Mouse (Mus musculus): ENCODE measurements at regions not wholly inside any gene's neighbourhood (a gene's known extent, or its start where the extent isn't known, plus 50 kb on each side); places are given as distances from the start of the nearest gene placed in this dataset.
A peak's percentile ranks its signal among the peaks of the same experiment; 100 is the strongest.

DNA sequence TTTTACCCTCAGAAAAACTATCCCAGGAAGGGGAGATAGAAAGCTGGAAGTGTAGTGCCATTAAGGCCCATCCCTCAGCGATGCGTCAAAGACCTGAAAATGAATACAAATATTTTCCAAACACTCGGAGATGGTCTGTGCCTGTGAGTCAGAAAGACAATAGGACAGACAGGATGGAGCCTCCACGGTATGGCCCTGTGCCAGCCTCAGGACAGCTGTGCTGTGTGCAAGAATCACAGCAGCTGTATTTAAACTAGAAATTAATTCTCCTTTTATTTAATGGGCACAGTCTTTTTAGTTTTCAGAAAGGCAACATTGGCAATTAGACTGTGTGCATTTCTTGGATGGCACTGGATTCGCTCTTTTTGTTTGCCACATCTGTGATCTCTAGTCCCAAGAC lies 340.9 kb upstream of the Shh start:
- no peaks in the 10 kb centered on the region for H3K4me1 ChIP-seq (ENCODE audit: control insufficient read depth, insufficient read depth, low read length)
- 66% methylated on average over 5 of the region's 5 CpGs for WGBS
- H3K27ac ChIP-seq (replicated peaks; ENCODE audit: low read depth, low read length) = no peak overlapping the region
- H3K27me3 ChIP-seq (replicated peaks; ENCODE audit: control insufficient read depth, insufficient read depth, low read length) = no peaks in the 10 kb centered on the region
- H3K4me3 ChIP-seq (ENCODE audit: low read depth, low read length) = no peak overlapping the region
- ATAC-seq (ENCODE audit: low read depth) (0 out of 2 replicates have a peak, but pooled peaks have one; percentile 44), DNase-seq (ENCODE audit: low spot score) (peak; percentile 59)
- no peak overlapping the region for H3K9ac ChIP-seq (ENCODE audit: low read depth, low read length)
- no peaks in the 10 kb centered on the region for H3K36me3 ChIP-seq (ENCODE audit: control insufficient read depth, insufficient read depth, low read length)
- H3K4me2 ChIP-seq (ENCODE audit: low read depth, low read length) = no peak overlapping the region
- no peaks in the 10 kb centered on the region for H3K9me3 ChIP-seq (ENCODE audit: control insufficient read depth, low read length)

DNA sequence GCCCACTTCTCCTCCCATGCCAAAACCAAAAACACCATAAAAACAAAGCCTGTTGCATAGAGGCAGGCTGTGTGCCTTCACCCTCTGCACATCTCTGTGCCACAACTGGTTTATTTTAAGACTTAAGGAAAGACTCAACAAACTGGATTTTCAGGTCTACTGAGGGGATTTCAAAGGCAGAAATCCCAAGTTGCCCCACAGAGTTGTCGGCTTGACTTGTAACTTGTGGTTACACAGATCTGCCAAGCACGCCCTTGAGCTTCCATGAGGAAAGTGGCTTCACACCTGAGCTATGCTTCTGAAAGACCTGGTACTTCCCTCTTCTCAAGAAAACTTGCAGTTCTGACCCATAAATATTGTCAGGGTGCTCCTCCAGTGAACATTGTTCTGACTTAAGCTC lies 332.4 kb upstream of the Shh start:
- Histone ChIP-seq H3K4me3 (ENCODE audit: low read depth, low read length) (no peak overlapping the region), H3K4me2 (ENCODE audit: low read depth, low read length) (no peak overlapping the region), H3K27ac (replicated peaks; ENCODE audit: low read depth, low read length) (0 out of 2 replicates have a peak overlapping the region, but pooled peaks have one; percentile 1), H3K36me3 (ENCODE audit: control insufficient read depth, insufficient read depth, low read length) (no peaks in the 10 kb centered on the region), H3K4me1 (ENCODE audit: control insufficient read depth, insufficient read depth, low read length) (no peaks in the 10 kb centered on the region), H3K27me3 (replicated peaks; ENCODE audit: control insufficient read depth, insufficient read depth, low read length) (no peaks in the 10 kb centered on the region), H3K9ac (ENCODE audit: low read depth, low read length) (no peak overlapping the region), H3K9me3 (ENCODE audit: control insufficient read depth, low read length) (no peaks in the 10 kb centered on the region)
- peak; percentile 86 for DNase-seq (ENCODE audit: low spot score)
- 63% methylated on average over 2 of the region's 2 CpGs for WGBS
- peak; percentile 53 for ATAC-seq (ENCODE audit: low read depth)

DNA sequence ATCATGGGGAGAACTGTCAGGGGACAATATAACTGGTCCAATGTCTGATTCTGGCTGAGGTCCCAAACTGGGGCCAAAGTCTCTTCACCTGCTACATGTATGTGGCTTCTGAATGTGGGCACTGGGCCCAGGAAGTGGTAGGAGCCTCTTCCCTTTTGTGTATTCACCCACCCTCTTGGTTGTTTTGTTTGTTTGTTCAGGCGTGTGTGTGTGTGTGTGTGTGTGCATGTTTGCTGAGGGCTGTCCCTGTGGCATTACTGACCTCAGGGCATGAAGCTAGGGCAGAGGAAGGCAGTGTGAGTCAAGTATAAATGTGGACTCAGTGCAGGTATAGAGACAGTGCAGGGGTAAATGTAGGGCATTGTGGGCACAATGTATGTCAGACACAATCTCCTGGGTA lies 331.3 kb upstream of the Shh start:
- Histone ChIP-seq H3K27me3 (replicated peaks; ENCODE audit: control insufficient read depth, insufficient read depth, low read length) (no peaks in the 10 kb centered on the region), H3K4me2 (ENCODE audit: low read depth, low read length) (no peak overlapping the region), H3K27ac (replicated peaks; ENCODE audit: low read depth, low read length) (no peak overlapping the region), H3K36me3 (ENCODE audit: control insufficient read depth, insufficient read depth, low read length) (no peaks in the 10 kb centered on the region), H3K4me3 (ENCODE audit: low read depth, low read length) (no peak overlapping the region), H3K9me3 (ENCODE audit: control insufficient read depth, low read length) (no peaks in the 10 kb centered on the region), H3K4me1 (ENCODE audit: control insufficient read depth, insufficient read depth, low read length) (no peaks in the 10 kb centered on the region), H3K9ac (ENCODE audit: low read depth, low read length) (no peak overlapping the region)
- DNase-seq (ENCODE audit: low spot score) (no peak), ATAC-seq (ENCODE audit: low read depth) (no peak)
- WGBS = 64% methylated on average over 1 of the region's 1 CpGs

DNA sequence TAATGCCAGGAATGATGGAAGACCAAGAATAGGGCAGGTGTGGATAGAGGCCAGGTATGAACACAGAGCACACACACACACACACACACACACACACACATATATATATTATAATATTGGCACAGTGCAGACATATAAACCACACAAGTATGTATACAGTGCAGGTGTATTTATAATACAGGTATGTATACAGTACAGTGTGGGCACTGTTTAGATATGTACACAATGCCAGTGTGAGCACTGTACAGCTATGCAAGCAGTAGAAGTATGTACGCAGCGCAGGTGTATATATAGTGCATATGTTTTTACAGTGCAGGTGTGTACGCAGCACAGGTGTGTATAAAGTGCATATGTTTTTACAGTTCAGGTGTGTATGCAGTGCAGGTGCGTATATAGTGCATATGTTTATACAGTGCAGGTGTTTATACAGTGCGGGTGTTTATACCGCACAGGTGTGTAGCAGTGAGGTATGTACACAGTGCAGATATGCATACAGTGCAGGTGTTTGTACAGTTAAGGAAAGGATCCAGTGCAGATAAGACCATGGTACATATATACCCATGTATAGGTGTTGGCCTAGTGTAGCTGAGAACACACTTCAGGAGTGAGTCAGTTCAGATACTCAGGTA lies 328.2 kb upstream of the Shh start:
- Histone ChIP-seq H3K4me2 (ENCODE audit: low read depth, low read length) (no peak overlapping the region), H3K9me3 (ENCODE audit: control insufficient read depth, low read length) (no peaks in the 10 kb centered on the region), H3K4me3 (ENCODE audit: low read depth, low read length) (no peak overlapping the region), H3K27ac (replicated peaks; ENCODE audit: low read depth, low read length) (no peak overlapping the region), H3K27me3 (replicated peaks; ENCODE audit: control insufficient read depth, insufficient read depth, low read length) (no peaks in the 10 kb centered on the region), H3K9ac (ENCODE audit: low read depth, low read length) (no peak overlapping the region), H3K4me1 (ENCODE audit: control insufficient read depth, insufficient read depth, low read length) (no peaks in the 10 kb centered on the region), H3K36me3 (ENCODE audit: control insufficient read depth, insufficient read depth, low read length) (no peaks in the 10 kb centered on the region)
- DNase-seq (ENCODE audit: low spot score) (no peak), ATAC-seq (ENCODE audit: low read depth) (no peak)
- 95% methylated on average over 6 of the region's 6 CpGs for WGBS

DNA sequence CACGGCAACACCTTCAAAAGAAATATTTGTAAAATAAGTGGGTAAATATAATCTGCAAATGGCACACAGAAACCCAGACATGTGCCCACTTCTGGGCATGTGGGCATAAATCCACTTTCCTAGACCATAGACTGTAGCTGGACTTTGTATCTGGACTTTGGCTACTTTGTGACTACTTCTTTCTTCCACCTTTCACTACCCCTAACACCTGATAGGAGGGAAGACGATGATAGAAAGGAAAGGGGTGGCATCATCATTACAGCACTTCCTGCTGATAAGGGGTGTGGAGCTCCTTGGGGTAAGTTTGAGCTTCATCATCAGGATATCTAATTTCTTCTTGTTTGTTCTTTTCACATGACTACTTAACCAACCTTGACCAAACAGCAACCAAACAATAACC lies 326.7 kb upstream of the Shh start:
- no peak for DNase-seq (ENCODE audit: low spot score)
- 76% methylated on average over 2 of the region's 2 CpGs for WGBS
- no peaks in the 10 kb centered on the region for H3K9me3 ChIP-seq (ENCODE audit: control insufficient read depth, low read length)
- no peak overlapping the region for H3K4me2 ChIP-seq (ENCODE audit: low read depth, low read length)
- H3K9ac ChIP-seq (ENCODE audit: low read depth, low read length) = no peak overlapping the region
- H3K27me3 ChIP-seq (replicated peaks; ENCODE audit: control insufficient read depth, insufficient read depth, low read length) = no peaks in the 10 kb centered on the region
- H3K4me3 ChIP-seq (ENCODE audit: low read depth, low read length) = no peak overlapping the region
- H3K27ac ChIP-seq (replicated peaks; ENCODE audit: low read depth, low read length) = no peak overlapping the region
- H3K4me1 ChIP-seq (ENCODE audit: control insufficient read depth, insufficient read depth, low read length) = no peaks in the 10 kb centered on the region
- H3K36me3 ChIP-seq (ENCODE audit: control insufficient read depth, insufficient read depth, low read length) = no peaks in the 10 kb centered on the region
- no peak for ATAC-seq (ENCODE audit: low read depth)

DNA sequence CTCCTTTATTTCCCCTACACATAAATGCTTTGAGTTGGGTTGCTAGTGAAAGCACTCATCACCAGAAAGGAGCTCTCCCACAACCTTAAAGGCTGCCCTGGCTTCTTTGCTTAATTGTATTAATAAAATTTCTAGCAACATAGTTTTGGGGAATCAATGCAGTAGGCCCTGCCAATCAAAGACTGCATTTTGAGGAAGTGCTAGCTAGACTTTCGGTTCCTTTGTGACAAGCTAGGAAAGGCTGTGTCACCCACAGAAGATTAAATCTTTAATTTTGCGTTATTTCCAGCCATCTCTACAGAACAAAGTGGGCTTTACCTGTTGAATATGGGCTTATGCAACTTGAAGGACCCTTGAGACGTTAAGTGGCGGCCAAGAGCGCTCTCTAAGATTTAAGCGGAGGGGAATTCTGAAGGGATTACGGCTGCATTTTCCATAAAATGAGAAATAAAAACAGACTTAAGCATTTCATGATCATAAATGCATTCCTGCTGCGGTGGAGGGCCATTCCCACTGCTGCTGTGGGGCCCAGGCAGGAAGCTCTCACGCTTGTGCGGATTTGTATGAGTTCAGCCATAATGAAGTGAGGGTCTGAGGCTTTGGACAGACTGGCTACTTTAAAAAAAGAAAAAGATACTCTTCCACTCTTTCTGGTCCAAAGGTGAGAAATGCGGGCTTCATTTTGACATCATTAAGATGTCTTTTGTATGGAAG lies 318.4 kb upstream of the Shh start:
- Histone ChIP-seq H3K27ac (replicated peaks; ENCODE audit: low read depth, low read length) (no peak overlapping the region), H3K4me1 (ENCODE audit: control insufficient read depth, insufficient read depth, low read length) (no peaks in the 10 kb centered on the region), H3K27me3 (replicated peaks; ENCODE audit: control insufficient read depth, insufficient read depth, low read length) (no peaks in the 10 kb centered on the region), H3K4me3 (ENCODE audit: low read depth, low read length) (no peak overlapping the region), H3K4me2 (ENCODE audit: low read depth, low read length) (no peak overlapping the region), H3K9ac (ENCODE audit: low read depth, low read length) (no peak overlapping the region), H3K36me3 (ENCODE audit: control insufficient read depth, insufficient read depth, low read length) (no peaks in the 10 kb centered on the region), H3K9me3 (ENCODE audit: control insufficient read depth, low read length) (no peaks in the 10 kb centered on the region)
- 75% methylated on average over 11 of the region's 11 CpGs for WGBS
- ATAC-seq (ENCODE audit: low read depth) = no peak
- peak; percentile 25 for DNase-seq (ENCODE audit: low spot score)

DNA sequence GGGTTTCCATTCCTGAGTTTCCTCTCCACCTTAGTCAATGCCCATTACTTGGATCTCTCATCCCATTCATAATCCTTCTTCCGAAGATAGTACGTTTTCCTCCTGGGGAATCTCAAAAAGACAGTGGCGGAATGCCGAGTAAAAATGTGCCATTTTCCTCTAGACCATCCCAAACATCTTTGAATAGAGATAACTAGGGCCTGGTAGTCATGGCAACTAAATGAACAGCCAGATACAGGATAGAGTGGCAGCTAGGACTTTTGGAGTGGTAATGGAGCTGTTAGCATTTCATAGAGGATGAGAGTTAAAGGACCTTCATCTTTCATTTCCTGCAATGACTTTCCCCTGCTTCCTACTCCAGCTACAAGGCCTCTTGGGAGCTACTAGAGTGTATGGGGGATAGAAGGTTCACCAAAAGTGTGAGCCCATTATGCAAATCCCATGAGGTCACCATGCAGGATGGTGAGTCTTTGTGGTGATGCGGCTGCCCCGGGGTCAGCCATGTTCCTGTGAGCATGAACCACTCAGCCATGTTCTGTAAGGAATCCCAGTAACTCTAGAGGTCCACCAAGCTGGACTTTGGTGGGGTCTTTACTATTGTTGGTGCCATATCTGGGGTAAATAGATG lies 317.4 kb upstream of the Shh start:
- Histone ChIP-seq H3K9ac (ENCODE audit: low read depth, low read length) (no peak overlapping the region), H3K36me3 (ENCODE audit: control insufficient read depth, insufficient read depth, low read length) (no peaks in the 10 kb centered on the region), H3K27ac (replicated peaks; ENCODE audit: low read depth, low read length) (no peak overlapping the region), H3K4me1 (ENCODE audit: control insufficient read depth, insufficient read depth, low read length) (no peaks in the 10 kb centered on the region), H3K4me2 (ENCODE audit: low read depth, low read length) (no peak overlapping the region), H3K27me3 (replicated peaks; ENCODE audit: control insufficient read depth, insufficient read depth, low read length) (no peaks in the 10 kb centered on the region), H3K9me3 (ENCODE audit: control insufficient read depth, low read length) (no peaks in the 10 kb centered on the region), H3K4me3 (ENCODE audit: low read depth, low read length) (no peak overlapping the region)
- WGBS = 93% methylated on average over 6 of the region's 6 CpGs
- DNase-seq (ENCODE audit: low spot score) = no peak
- ATAC-seq (ENCODE audit: low read depth) = no peak

DNA sequence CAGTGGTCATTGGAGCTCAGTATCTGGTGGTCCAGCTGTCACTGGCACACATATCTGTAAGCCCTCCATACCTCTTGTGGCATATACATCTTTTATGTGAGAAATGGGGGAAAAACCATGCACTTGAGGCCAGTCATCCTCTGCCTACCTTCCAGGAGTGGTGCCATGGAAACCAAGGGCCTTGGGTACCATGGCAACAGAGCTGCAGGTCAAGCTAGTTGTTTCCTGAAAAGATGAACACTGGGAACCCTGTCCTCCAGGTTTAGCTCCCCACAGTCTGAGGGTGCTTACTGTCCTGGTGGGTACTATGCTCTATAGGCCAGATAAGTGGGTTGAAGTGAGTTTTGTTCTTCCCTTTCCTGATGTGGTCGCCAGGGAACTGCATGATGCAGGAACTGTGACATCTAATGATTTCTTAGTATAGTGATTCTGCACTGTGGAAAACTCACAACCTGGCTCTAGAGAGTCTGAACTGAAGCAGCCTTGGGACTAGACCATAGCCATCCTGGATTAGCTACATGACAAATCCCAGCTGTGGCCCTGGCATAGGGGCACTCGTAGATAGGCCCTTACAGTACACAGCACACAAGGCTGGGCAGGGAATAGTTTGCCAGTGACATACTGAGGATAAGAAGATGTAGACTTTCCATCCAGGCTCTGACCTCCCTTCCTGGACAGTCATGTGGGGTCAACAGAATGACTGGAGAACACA lies 308.7 kb upstream of the Shh start:
- no peak for DNase-seq (ENCODE audit: low spot score)
- H3K9ac ChIP-seq (ENCODE audit: low read depth, low read length) = no peak overlapping the region
- no peak for ATAC-seq (ENCODE audit: low read depth)
- no peaks in the 10 kb centered on the region for H3K27me3 ChIP-seq (replicated peaks; ENCODE audit: control insufficient read depth, insufficient read depth, low read length)
- H3K4me1 ChIP-seq (ENCODE audit: control insufficient read depth, insufficient read depth, low read length) = no peaks in the 10 kb centered on the region
- no peaks in the 10 kb centered on the region for H3K9me3 ChIP-seq (ENCODE audit: control insufficient read depth, low read length)
- no peak overlapping the region for H3K27ac ChIP-seq (replicated peaks; ENCODE audit: low read depth, low read length)
- no peaks in the 10 kb centered on the region for H3K36me3 ChIP-seq (ENCODE audit: control insufficient read depth, insufficient read depth, low read length)
- 82% methylated on average over 2 of the region's 2 CpGs for WGBS
- H3K4me2 ChIP-seq (ENCODE audit: low read depth, low read length) = no peak overlapping the region
- H3K4me3 ChIP-seq (ENCODE audit: low read depth, low read length) = no peak overlapping the region

Measured in embryonic facial prominence, embryonic 14.5 days (tissue).